Mouse (Mus musculus): Measurements from ENCODE around the gene Plekhh2. TPM values are rescaled to one million over a fixed set of nuclear protein-coding genes. Genes with fewer than 3 reads are reported as not detected.
"Not testable (repeated sequence)": the region's sequence is repeated elsewhere in the genome, so short reads cannot be mapped to it uniquely, and the experiment has no call there.

Gene Plekhh2
- polyA plus RNA-seq, 1 experiment from 2014 or later = 8.0 TPM

- Histone ChIP-seq H3K9me3 (ENCODE audit: control insufficient read depth, low read length) (no peaks in the 10 kb centered on the region), H3K4me2 (ENCODE audit: low read depth, low read length) (no peak overlapping the region), H3K4me1 (ENCODE audit: control insufficient read depth, insufficient read depth, low read length) (no peaks in the 10 kb centered on the region), H3K4me3 (ENCODE audit: low read depth, low read length) (no peak overlapping the region), H3K27ac (replicated peaks; ENCODE audit: low read depth, low read length) (no peak overlapping the region), H3K36me3 (ENCODE audit: control insufficient read depth, insufficient read depth, low read length) (peaks cover 3% of the 10 kb centered on the region; the same call in 1 of the 2 replicates), H3K27me3 (replicated peaks; ENCODE audit: control insufficient read depth, insufficient read depth, low read length) (no peaks in the 10 kb centered on the region), H3K9ac (ENCODE audit: low read depth, low read length) (no peak overlapping the region)
- WGBS = 71% methylated on average over 5 of the region's 5 CpGs
- ATAC-seq (ENCODE audit: low read depth) = peak; percentile 63; the same call in 1 of the 2 replicates
- no peak for DNase-seq (ENCODE audit: low spot score)
These were observed 39.5 kb downstream of the Plekhh2 start for GRCm38 (mm10) chr17:84550902-84551877.

- Histone ChIP-seq H3K9ac (ENCODE audit: low read depth, low read length) (no peak overlapping the region), H3K4me2 (ENCODE audit: low read depth, low read length) (no peak overlapping the region), H3K4me3 (ENCODE audit: low read depth, low read length) (no peak overlapping the region), H3K9me3 (ENCODE audit: control insufficient read depth, low read length) (no peaks in the 10 kb centered on the region), H3K4me1 (ENCODE audit: control insufficient read depth, insufficient read depth, low read length) (no peaks in the 10 kb centered on the region), H3K27ac (replicated peaks; ENCODE audit: low read depth, low read length) (no peak overlapping the region), H3K36me3 (ENCODE audit: control insufficient read depth, insufficient read depth, low read length) (peaks cover 3% of the 10 kb centered on the region; the same call in 1 of the 2 replicates), H3K27me3 (replicated peaks; ENCODE audit: control insufficient read depth, insufficient read depth, low read length) (no peaks in the 10 kb centered on the region)
- no peak for ATAC-seq (ENCODE audit: low read depth)
- WGBS = 78% methylated on average over 5 of the region's 5 CpGs
- DNase-seq (ENCODE audit: low spot score) = no peak
These were observed 40.5 kb downstream of the Plekhh2 start for GRCm38 (mm10) chr17:84552230-84552629.

- not testable (repeated sequence) for H3K27me3 ChIP-seq (replicated peaks; ENCODE audit: control insufficient read depth, insufficient read depth, low read length); H3K9ac ChIP-seq (ENCODE audit: low read depth, low read length); H3K4me2 ChIP-seq (ENCODE audit: low read depth, low read length); H3K27ac ChIP-seq (replicated peaks; ENCODE audit: low read depth, low read length); DNase-seq (ENCODE audit: low spot score); H3K9me3 ChIP-seq (ENCODE audit: control insufficient read depth, low read length); ATAC-seq (ENCODE audit: low read depth); H3K4me3 ChIP-seq (ENCODE audit: low read depth, low read length)
- peaks cover 14% of the 10 kb centered on the region; the same call in 1 of the 2 replicates for H3K4me1 ChIP-seq (ENCODE audit: control insufficient read depth, insufficient read depth, low read length)
- H3K36me3 ChIP-seq (ENCODE audit: control insufficient read depth, insufficient read depth, low read length) = peaks cover 33% of the 10 kb centered on the region
These were observed 52.6 kb downstream of the Plekhh2 start for GRCm38 (mm10) chr17:84564264-84564663.

- Histone ChIP-seq H3K27ac (replicated peaks; ENCODE audit: low read depth, low read length) (0 out of 2 replicates have a peak overlapping the region, but pooled peaks have one; percentile 44), H3K4me2 (ENCODE audit: low read depth, low read length) (no peak overlapping the region), H3K36me3 (ENCODE audit: control insufficient read depth, insufficient read depth, low read length) (peaks cover 26% of the 10 kb centered on the region), H3K27me3 (replicated peaks; ENCODE audit: control insufficient read depth, insufficient read depth, low read length) (no peaks in the 10 kb centered on the region), H3K4me1 (ENCODE audit: control insufficient read depth, insufficient read depth, low read length) (peaks cover 14% of the 10 kb centered on the region; the same call in 1 of the 2 replicates), H3K9ac (ENCODE audit: low read depth, low read length) (no peak overlapping the region), H3K4me3 (ENCODE audit: low read depth, low read length) (no peak overlapping the region), H3K9me3 (ENCODE audit: control insufficient read depth, low read length) (no peaks in the 10 kb centered on the region)
- 87% methylated on average over 6 of the region's 6 CpGs for WGBS
- DNase-seq (ENCODE audit: low spot score) (no peak), ATAC-seq (ENCODE audit: low read depth) (no peak)
These were observed 54.1 kb downstream of the Plekhh2 start for GRCm38 (mm10) chr17:84565762-84566161.

- Histone ChIP-seq H3K4me3 (ENCODE audit: low read depth, low read length) (no peak overlapping the region), H3K4me2 (ENCODE audit: low read depth, low read length) (peak overlapping the region; percentile 38; the same call in 1 of the 2 replicates), H3K9ac (ENCODE audit: low read depth, low read length) (no peak overlapping the region), H3K4me1 (ENCODE audit: control insufficient read depth, insufficient read depth, low read length) (peaks cover 14% of the 10 kb centered on the region; the same call in 1 of the 2 replicates), H3K36me3 (ENCODE audit: control insufficient read depth, insufficient read depth, low read length) (peaks cover 18% of the 10 kb centered on the region), H3K27ac (replicated peaks; ENCODE audit: low read depth, low read length) (peak overlapping the region; percentile 69), H3K27me3 (replicated peaks; ENCODE audit: control insufficient read depth, insufficient read depth, low read length) (no peaks in the 10 kb centered on the region), H3K9me3 (ENCODE audit: control insufficient read depth, low read length) (no peaks in the 10 kb centered on the region)
- DNase-seq (ENCODE audit: low spot score) (peak; percentile 73), ATAC-seq (ENCODE audit: low read depth) (peak; percentile 96)
- WGBS = 27% methylated on average over 27 of the region's 27 CpGs
These were observed 55.3 kb downstream of the Plekhh2 start for GRCm38 (mm10) chr17:84566773-84567555.

GRCm38 (mm10) chr17:84568807-84569206, 57.1 kb downstream of the Plekhh2 start:
- H3K4me2 ChIP-seq (ENCODE audit: low read depth, low read length) = no peak overlapping the region
- no peak for ATAC-seq (ENCODE audit: low read depth)
- no peak overlapping the region; the same call in 1 of the 2 replicates for H3K27ac ChIP-seq (replicated peaks; ENCODE audit: low read depth, low read length)
- peaks cover 9% of the 10 kb centered on the region for H3K36me3 ChIP-seq (ENCODE audit: control insufficient read depth, insufficient read depth, low read length)
- DNase-seq (ENCODE audit: low spot score) = no peak
- WGBS = 87% methylated on average over 12 of the region's 12 CpGs
- no peaks in the 10 kb centered on the region for H3K27me3 ChIP-seq (replicated peaks; ENCODE audit: control insufficient read depth, insufficient read depth, low read length)
- H3K9me3 ChIP-seq (ENCODE audit: control insufficient read depth, low read length) = no peaks in the 10 kb centered on the region
- H3K9ac ChIP-seq (ENCODE audit: low read depth, low read length) = no peak overlapping the region
- no peak overlapping the region for H3K4me3 ChIP-seq (ENCODE audit: low read depth, low read length)
- peaks cover 14% of the 10 kb centered on the region; the same call in 1 of the 2 replicates for H3K4me1 ChIP-seq (ENCODE audit: control insufficient read depth, insufficient read depth, low read length)

GRCm38 (mm10) chr17:84569770-84570169, 58.1 kb downstream of the Plekhh2 start:
- no peak overlapping the region for H3K4me2 ChIP-seq (ENCODE audit: low read depth, low read length)
- H3K27me3 ChIP-seq (replicated peaks; ENCODE audit: control insufficient read depth, insufficient read depth, low read length) = no peaks in the 10 kb centered on the region
- ATAC-seq (ENCODE audit: low read depth) (no peak), DNase-seq (ENCODE audit: low spot score) (no peak)
- WGBS = 84% methylated on average over 8 of the region's 8 CpGs
- no peak overlapping the region for H3K4me3 ChIP-seq (ENCODE audit: low read depth, low read length)
- 0 out of 2 replicates have a peak, but pooled peaks cover 3% of the 10 kb centered on the region for H3K36me3 ChIP-seq (ENCODE audit: control insufficient read depth, insufficient read depth, low read length)
- H3K27ac ChIP-seq (replicated peaks; ENCODE audit: low read depth, low read length) = no peak overlapping the region
- H3K9ac ChIP-seq (ENCODE audit: low read depth, low read length) = no peak overlapping the region
- peaks cover 14% of the 10 kb centered on the region; the same call in 1 of the 2 replicates for H3K4me1 ChIP-seq (ENCODE audit: control insufficient read depth, insufficient read depth, low read length)
- no peaks in the 10 kb centered on the region for H3K9me3 ChIP-seq (ENCODE audit: control insufficient read depth, low read length)

GRCm38 (mm10) chr17:84571629-84572028, 59.9 kb downstream of the Plekhh2 start:
- 88% methylated on average over 18 of the region's 18 CpGs for WGBS
- H3K27ac ChIP-seq (replicated peaks; ENCODE audit: low read depth, low read length) = no peak overlapping the region
- no peak overlapping the region for H3K9ac ChIP-seq (ENCODE audit: low read depth, low read length)
- H3K27me3 ChIP-seq (replicated peaks; ENCODE audit: control insufficient read depth, insufficient read depth, low read length) = no peaks in the 10 kb centered on the region
- H3K9me3 ChIP-seq (ENCODE audit: control insufficient read depth, low read length) = no peaks in the 10 kb centered on the region
- H3K4me3 ChIP-seq (ENCODE audit: low read depth, low read length) = no peak overlapping the region
- H3K36me3 ChIP-seq (ENCODE audit: control insufficient read depth, insufficient read depth, low read length) = peaks cover 10% of the 10 kb centered on the region; the same call in 1 of the 2 replicates
- no peak for DNase-seq (ENCODE audit: low spot score)
- ATAC-seq (ENCODE audit: low read depth) = no peak
- peaks cover 10% of the 10 kb centered on the region; the same call in 1 of the 2 replicates for H3K4me1 ChIP-seq (ENCODE audit: control insufficient read depth, insufficient read depth, low read length)
- H3K4me2 ChIP-seq (ENCODE audit: low read depth, low read length) = 0 out of 2 replicates have a peak overlapping the region, but pooled peaks have one; percentile 10
